Mouse (Mus musculus) erythroblast, embryonic 14.5 days (primary cell): ENCODE measurements around the gene Cdh1. TPM values are rescaled to one million over a fixed set of nuclear protein-coding genes. Genes with fewer than 3 reads are reported as not detected.

Experiments used
- H3K27me3 ChIP-seq: 2 replicates; pipeline ENCODE4 v1.6.1; 2012; ENCODE audit warnings: inconsistent platforms; ENCODE audit not compliant: control insufficient read depth
- H3K36me3 ChIP-seq: 2 replicates; pipeline ENCODE4 v1.6.1; 2012; ENCODE audit warnings: mild to moderate bottlenecking, inconsistent platforms; ENCODE audit not compliant: control insufficient read depth
- H3K4me1 ChIP-seq: 2 replicates; pipeline ENCODE4 v1.6.1; 2012; ENCODE audit warnings: inconsistent platforms; ENCODE audit not compliant: control insufficient read depth
- H3K4me3 ChIP-seq: replicated peaks from 2 replicates; pipeline ENCODE3; 2012; ENCODE audit warnings: moderate library complexity, mild to moderate bottlenecking, inconsistent platforms
- H3K9me3 ChIP-seq: 2 replicates; pipeline ENCODE4 v1.6.1; 2012; ENCODE audit warnings: low read length, inconsistent platforms, mixed read lengths; ENCODE audit not compliant: control insufficient read depth
- GATA1 ChIP-seq: IDR thresholded peaks from 2 replicates; pipeline ENCODE4 v1.6.1; 2012; ENCODE audit warnings: low read length, inconsistent platforms, mixed read lengths
- TAL1 ChIP-seq: IDR thresholded peaks from 3 replicates; pipeline ENCODE4 v1.6.1; 2012; ENCODE audit warnings: low read length, inconsistent platforms, mixed read lengths
- polyA plus RNA-seq: library from polyadenylated mRNA; stranded (reverse); fragments of >175 nt; gene quantifications from 2 replicates; pipeline ENCODE4 v1.2.3, GENCODE M21; 2012

Cdh1 gene
- 0.01 TPM in 1 of 2 replicates, not detected in the other for polyA plus RNA-seq

DNA sequence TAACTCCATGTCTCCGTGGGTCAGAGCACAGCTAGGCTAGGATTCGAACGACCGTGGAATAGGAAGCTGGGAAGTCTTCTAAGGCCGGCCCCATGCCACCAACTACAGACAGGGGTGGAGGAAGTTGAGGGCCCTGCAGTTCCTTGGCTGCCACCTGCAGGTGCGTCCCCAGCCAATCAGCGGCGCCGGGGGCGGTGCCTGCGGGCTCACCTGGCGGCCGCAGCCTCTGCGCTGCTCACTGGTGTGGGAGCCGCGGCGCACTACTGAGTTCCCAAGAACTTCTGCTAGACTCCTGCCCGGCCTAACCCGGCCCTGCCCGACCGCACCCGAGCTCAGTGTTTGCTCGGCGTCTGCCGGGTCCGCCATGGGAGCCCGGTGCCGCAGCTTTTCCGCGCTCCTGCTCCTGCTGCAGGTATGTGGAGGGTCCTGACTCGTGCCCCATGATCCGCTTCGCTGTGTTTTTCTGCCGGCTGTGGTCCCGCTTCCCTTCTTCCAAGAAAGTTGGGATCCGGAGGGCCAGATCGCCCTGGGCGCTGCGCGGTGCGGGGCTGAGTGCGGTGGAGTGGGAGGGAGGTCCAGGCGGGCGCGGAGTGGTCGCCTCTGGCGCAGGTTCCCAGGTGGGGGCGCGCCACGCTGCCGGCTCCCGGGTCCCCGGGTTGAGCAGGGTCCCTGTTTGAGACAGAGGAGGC is at the start of gene Cdh1:
Gene Cdh1, plus strand, starts transcription at position 221 of the 689 bp plus-strand sequence.
- no peak for TF ChIP-seq GATA1
- TF ChIP-seq TAL1: no peak
- no peaks in the 10 kb centered on the region for H3K36me3 ChIP-seq
- H3K27me3 ChIP-seq: peaks cover 55% of the 10 kb centered on the region
- H3K9me3 ChIP-seq: no peaks in the 10 kb centered on the region
- no peaks in the 10 kb centered on the region; the same call in 1 of the 2 replicates for H3K4me1 ChIP-seq
- peak within 1 kb of the TSS; percentile 55 for H3K4me3 ChIP-seq

DNA sequence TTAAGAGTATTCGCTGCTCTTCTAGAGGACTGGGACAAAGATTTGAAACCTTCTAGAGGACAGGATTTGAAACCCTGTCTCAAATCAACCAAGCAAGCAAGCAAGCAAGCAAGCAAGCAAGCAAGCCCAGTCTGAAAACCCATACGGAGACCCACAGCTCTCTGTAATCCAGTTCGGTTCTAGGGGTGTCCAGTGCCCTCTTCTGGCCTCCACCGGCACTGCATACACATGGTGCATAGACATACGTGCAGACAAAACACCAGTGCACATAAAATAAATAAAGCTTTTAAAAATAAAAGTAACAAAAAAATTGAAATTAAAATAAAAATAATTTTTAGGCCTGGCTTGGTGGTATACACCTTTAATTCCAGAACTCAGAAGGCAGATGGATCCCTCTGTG is 49.1 kb upstream of the Cdh1 start:
- no peak overlapping the region for H3K4me3 ChIP-seq
- no peaks in the 10 kb centered on the region for H3K27me3 ChIP-seq
- no peaks in the 10 kb centered on the region for H3K36me3 ChIP-seq
- H3K4me1 ChIP-seq: no peaks in the 10 kb centered on the region
- TF ChIP-seq GATA1 (no peak), TAL1 (no peak)
- H3K9me3 ChIP-seq: no peaks in the 10 kb centered on the region; the same call in 1 of the 2 replicates

DNA sequence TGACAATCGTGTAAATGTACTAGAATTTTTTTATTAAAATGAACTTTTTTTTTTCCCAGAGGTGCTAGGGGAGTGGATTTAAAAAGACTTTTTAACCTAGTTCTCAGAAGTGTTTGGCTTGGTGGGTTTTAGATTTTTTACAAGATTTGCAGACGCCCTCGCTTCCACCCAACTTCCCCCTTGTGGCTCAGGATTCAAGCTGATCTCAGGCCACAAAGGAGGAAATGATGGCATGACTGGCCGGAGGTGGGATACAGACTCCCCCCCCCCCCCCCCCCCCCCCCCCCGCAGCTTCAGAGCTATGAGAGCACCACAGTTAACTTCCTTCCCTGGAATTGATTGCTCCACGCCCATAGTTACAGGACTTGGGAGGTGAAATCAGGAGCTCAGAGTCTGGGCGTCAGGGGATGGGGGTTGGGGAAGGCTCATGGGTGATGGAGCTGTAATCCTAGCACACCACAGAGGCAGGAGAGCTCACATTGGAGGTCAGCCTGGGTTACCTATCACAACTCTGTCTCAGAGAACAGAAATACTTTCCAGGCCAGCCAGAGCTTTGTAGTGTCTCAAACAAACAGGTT is 47.0 kb upstream of the Cdh1 start:
- no peaks in the 10 kb centered on the region for H3K36me3 ChIP-seq
- H3K9me3 ChIP-seq: no peaks in the 10 kb centered on the region; the same call in 1 of the 2 replicates
- peaks cover 3% of the 10 kb centered on the region; the same call in 1 of the 2 replicates for H3K4me1 ChIP-seq
- no peaks in the 10 kb centered on the region for H3K27me3 ChIP-seq
- TF ChIP-seq GATA1 (no peak), TAL1 (no peak)
- H3K4me3 ChIP-seq: no peak overlapping the region

DNA sequence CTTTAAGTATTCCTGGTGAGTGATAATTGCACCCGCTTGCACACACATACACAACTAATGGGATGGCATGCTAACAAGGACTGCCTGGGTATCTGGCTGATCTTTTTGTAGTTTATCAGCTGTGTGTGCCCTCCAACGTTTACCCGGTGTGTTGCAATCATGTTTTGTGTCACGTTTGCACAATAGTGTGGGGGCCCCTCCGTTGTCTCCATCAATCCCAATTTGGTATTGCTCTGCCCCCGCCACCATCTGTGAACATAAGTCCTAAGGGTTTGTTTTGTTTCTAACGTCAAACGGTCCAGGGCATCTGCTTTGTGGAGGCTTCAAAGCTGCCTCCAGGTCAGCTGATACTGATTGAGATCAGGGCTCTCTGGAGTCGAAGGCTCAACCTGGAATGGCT is 43.3 kb upstream of the Cdh1 start:
- Histone ChIP-seq H3K9me3 (no peaks in the 10 kb centered on the region; the same call in 1 of the 2 replicates), H3K36me3 (no peaks in the 10 kb centered on the region), H3K4me3 (no peak overlapping the region), H3K4me1 (peaks cover 4% of the 10 kb centered on the region; the same call in 1 of the 2 replicates), H3K27me3 (no peaks in the 10 kb centered on the region)
- no peak for TF ChIP-seq GATA1
- TF ChIP-seq TAL1: no peak

DNA sequence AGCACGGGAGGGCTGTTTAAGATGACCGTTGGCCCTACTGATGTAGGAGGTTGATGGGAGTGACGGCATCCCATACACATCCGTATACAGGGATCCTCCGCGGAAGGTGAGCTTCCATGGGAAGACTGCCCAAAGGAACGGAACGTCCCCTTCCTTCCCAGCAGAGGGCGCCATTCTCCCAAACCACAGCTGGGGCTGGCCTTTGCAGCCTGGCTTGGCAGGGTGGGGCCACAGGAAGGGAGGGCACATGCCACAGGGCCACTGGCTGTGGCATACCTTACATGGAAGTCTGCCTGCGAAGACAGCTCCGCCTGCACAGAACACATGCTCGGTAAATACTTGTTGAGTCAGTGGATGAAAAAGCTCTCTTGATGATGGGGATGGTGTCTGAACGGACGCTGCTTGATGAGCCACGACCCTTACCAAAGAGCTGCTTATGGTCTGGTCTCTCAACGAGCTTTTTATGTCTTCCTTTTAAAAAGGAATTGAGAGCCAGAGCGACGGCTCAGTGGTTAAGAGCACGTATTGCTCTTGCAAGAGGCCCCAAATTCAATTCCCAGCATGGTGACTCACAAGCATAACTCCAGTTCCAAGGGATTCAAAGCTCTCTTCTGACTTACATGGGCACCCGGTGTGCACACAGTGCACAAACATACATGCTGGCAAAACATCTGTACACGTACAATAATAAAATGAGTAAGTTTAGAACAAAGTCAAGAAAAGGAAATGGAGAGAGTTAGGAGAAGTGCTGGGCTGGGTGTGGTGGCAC is 41.9 kb upstream of the Cdh1 start:
- TF ChIP-seq TAL1: no peak
- TF ChIP-seq GATA1: no peak
- H3K9me3 ChIP-seq: no peaks in the 10 kb centered on the region
- peaks cover 4% of the 10 kb centered on the region; the same call in 1 of the 2 replicates for H3K4me1 ChIP-seq
- H3K36me3 ChIP-seq: no peaks in the 10 kb centered on the region
- no peak overlapping the region for H3K4me3 ChIP-seq
- H3K27me3 ChIP-seq: no peaks in the 10 kb centered on the region

DNA sequence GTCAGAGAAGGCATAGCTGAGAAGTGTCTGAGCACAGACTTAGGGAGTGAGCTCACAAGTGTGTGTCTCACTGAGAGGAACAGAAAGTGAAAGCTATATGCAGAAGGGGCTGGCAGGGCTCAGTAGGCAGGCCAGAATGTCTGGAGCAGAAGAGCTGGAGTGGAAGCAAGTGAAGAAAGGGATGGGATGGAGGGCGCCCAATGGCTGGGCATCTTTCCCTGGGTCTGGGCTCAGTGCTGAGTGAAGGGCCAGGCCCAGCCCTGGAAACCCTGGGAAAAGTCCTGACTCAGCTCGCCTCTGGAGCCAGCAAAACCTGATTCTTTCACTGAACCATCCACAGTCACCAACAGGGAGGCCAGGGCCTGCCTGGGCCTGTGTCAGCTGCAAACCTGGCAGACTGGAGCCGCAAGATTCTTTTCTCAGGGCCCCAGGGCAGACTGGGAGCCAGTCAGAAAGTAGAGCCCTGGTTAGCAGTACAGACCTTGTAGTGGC is 39.4 kb upstream of the Cdh1 start:
- Histone ChIP-seq H3K9me3 (no peaks in the 10 kb centered on the region), H3K36me3 (no peaks in the 10 kb centered on the region)
- TF ChIP-seq TAL1 (no peak), GATA1 (no peak)

DNA sequence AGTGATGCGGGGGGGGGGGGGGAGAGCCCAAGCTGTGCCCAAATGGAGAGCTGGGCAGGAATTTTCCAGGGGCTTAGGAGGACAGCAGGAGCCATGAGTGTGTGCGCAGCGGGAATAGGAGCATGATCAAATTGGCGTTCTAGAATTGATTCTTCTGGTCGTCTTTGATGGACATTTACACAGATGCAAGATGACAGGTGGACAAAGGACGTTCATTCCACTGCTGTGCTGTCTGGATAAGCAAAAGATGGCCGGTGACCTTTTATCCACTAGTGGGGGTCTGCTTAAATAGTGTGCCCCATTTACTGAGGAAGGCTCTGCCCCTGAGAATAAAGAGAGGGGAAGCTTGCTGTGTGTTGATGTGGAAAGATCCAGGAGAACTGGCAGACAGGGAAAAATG is 34.1 kb upstream of the Cdh1 start:
- TF ChIP-seq GATA1: no peak
- no peak for TF ChIP-seq TAL1
- H3K36me3 ChIP-seq: no peaks in the 10 kb centered on the region
- H3K4me3 ChIP-seq: no peak overlapping the region
- H3K9me3 ChIP-seq: no peaks in the 10 kb centered on the region
- H3K4me1 ChIP-seq: no peaks in the 10 kb centered on the region
- no peaks in the 10 kb centered on the region for H3K27me3 ChIP-seq

More for the DNA sequence above, 39.4 kb upstream of the Cdh1 start:
- Histone ChIP-seq H3K27me3 (no peaks in the 10 kb centered on the region), H3K4me3 (no peak overlapping the region), H3K4me1 (peaks cover 4% of the 10 kb centered on the region; the same call in 1 of the 2 replicates)

DNA sequence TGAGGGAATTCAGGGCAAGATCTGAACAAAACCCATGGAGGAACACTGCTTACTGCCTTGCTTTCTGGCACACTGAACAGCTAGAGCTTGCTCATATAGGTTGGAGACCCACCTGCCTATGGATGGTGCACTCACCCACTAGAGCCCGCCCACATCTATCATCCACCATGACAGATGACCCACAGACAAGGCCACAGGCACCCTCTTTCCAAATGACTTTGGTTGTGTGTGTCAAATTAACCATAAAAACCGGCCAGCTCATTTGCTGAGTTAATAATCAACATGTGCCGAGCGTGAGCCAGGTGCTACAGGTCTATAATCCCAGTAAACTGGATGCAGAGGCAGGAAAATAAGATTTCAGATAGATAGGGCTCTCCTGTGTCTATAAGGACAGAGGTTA is 32.8 kb upstream of the Cdh1 start:
- H3K36me3 ChIP-seq: no peaks in the 10 kb centered on the region
- no peaks in the 10 kb centered on the region for H3K9me3 ChIP-seq
- H3K4me1 ChIP-seq: no peaks in the 10 kb centered on the region
- H3K4me3 ChIP-seq: no peak overlapping the region
- TF ChIP-seq GATA1 (no peak), TAL1 (no peak)
- no peaks in the 10 kb centered on the region for H3K27me3 ChIP-seq
